Mouse (Mus musculus) spleen, adult 2 months (tissue): ENCODE measurements around the gene Cnot1. TPM values are rescaled to one million over a fixed set of nuclear protein-coding genes. Genes with fewer than 3 reads are reported as not detected.

Experiments used
- DNase-seq, 2 experiments: peaks; one replicate each; pipeline versions ENCODE4 v3.0.0 to v3.0.0-alpha.2; 2012 to 2021; ENCODE audit warnings: low spot score in 2 of 2, low read depth in 1 of 2
- H3K27ac ChIP-seq: fragments of 200-500 bp; 2 replicates; pipeline ENCODE4 v1.5.1; 2012; ENCODE audit warnings: low read length, inconsistent platforms; ENCODE audit not compliant: insufficient read depth
- H3K27me3 ChIP-seq: fragments of 200-500 bp; 2 replicates; pipeline ENCODE4 v1.6.1; 2012; ENCODE audit warnings: mild to moderate bottlenecking, moderate library complexity, low read length, inconsistent platforms; ENCODE audit not compliant: control insufficient read depth, insufficient read depth
- H3K36me3 ChIP-seq: fragments of 200-500 bp; 2 replicates; pipeline ENCODE4 v1.6.1; 2012; ENCODE audit warnings: mild to moderate bottlenecking, low read length, inconsistent platforms; ENCODE audit not compliant: control insufficient read depth, insufficient read depth
- H3K4me1 ChIP-seq: fragments of 200-500 bp; 2 replicates; pipeline ENCODE4 v1.6.1; 2011; ENCODE audit warnings: inconsistent platforms; ENCODE audit not compliant: control insufficient read depth, insufficient read depth, insufficient read length
- H3K4me3 ChIP-seq: fragments of 200-500 bp; 2 replicates; pipeline ENCODE4 v1.5.1; 2011; ENCODE audit warnings: mild to moderate bottlenecking, inconsistent platforms; ENCODE audit not compliant: insufficient read depth, insufficient read length; ENCODE audit errors: extremely low read depth
- CTCF ChIP-seq: fragments of 200-500 bp; IDR thresholded peaks from 2 replicates; pipeline ENCODE4 v1.5.1; 2011; ENCODE audit warnings: mild to moderate bottlenecking, inconsistent platforms; ENCODE audit not compliant: insufficient read depth, insufficient read length, insufficient replicate concordance; ENCODE audit errors: extremely low read depth
- POLR2A ChIP-seq: fragments of 200-500 bp; IDR thresholded peaks from 2 replicates; pipeline ENCODE4 v1.6.1; 2011; ENCODE audit warnings: low read depth, low read length, inconsistent platforms
- WGBS: fragments of 180-500 bp; shearing (Covaris S2); methylation state at CpG from one replicate; pipeline ENCODE4 v1.1.7; 2018; 5-methylcytosine and 5-hydroxymethylcytosine counted together
- polyA plus RNA-seq: library from polyadenylated mRNA; depleted of rRNA; stranded (reverse); fragments of >200 nt; gene quantifications from 2 replicates; pipeline ENCODE4 v1.2.3, GENCODE M21; 2012

Cnot1 gene
- polyA plus RNA-seq, 1 experiment, result 68.2 TPM

DNA sequence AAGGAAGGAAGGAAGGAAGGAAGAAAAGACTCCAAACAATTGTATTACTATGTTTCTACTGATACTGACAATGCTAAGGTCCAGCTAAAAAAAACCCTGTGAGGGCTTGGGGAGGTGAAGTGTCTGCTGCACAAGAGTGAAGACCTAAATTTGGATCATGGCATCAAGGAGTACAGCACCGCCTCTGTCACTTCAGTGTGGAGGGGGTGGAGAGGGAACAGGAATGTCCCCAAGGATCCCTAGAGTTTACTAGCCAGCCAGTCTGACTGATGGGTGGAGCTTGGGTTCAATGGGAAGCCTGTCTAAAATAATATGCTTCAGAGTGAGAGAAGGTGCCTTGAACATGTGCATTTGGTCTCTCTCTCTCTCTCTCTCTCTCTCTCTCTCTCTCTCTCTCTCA is 10.9 kb upstream of the Cnot1 start:
- TF ChIP-seq POLR2A (no peak), CTCF (no peak)
- H3K4me1 ChIP-seq, result no peaks in the 10 kb centered on the region; the same call in 1 of the 2 replicates
- H3K27ac ChIP-seq, result no peak overlapping the region
- DNase-seq, result no peak
- WGBS, result 77% methylated on average over 1 of the region's 1 CpGs
- H3K36me3 ChIP-seq, result no peaks in the 10 kb centered on the region
- H3K27me3 ChIP-seq, result no peaks in the 10 kb centered on the region
- no peak overlapping the region for H3K4me3 ChIP-seq

DNA sequence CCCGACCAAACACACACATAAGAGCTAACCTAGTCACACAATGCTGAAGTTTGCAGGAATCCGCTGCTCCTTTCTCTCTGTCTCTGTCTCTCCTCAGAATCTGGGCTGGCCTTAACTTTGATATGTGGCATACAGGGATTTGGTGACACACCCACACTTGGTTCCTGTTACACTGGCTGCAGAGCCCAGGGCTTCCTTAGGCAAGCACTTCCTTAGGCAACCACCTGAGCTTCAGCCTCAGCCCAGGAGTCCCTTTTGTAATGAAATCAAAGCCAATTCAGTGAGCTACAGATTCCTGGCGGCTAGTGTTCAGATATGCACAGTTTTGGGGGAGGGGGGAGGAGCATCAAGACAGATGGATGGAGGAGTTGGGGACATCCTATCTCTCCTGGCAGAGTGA is 10.3 kb upstream of the Cnot1 start:
- Histone ChIP-seq H3K4me1 (no peaks in the 10 kb centered on the region; the same call in 1 of the 2 replicates), H3K27ac (no peak overlapping the region), H3K27me3 (no peaks in the 10 kb centered on the region), H3K36me3 (no peaks in the 10 kb centered on the region), H3K4me3 (no peak overlapping the region)
- WGBS, result 86% methylated on average over 3 of the region's 3 CpGs
- DNase-seq, result no peak
- TF ChIP-seq CTCF, result no peak
- TF ChIP-seq POLR2A, result no peak

DNA sequence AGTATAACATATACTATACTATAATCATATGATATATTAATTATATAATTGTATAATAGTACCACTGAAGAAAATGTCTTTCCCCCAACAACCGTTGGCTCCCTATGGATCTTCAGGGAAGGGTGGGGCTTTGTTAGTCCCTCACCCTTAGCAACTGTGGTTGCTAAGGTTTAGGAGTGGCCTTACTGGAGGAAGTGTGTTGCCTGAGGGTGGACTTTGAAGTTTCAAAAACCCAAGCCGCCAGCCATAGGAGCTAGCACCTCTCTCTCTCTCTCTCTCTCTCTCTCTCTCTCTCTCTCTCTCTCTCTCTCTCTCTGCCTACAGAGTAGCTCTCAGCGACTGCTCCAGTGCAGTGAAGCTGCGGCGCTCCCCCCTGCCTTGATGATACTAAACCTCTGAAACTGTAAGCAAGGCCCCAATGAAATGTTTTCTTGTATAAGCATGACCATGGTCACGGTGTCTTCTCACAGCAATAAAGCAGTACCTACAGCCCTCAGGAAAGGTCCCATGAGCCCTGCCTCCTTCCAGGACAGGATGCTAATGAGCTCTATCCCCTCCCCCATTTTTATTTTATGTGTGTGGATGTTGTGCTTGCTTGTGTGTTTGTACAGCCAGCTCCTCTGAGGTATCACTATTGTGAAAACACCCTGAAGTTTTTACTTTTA is 8.9 kb upstream of the Cnot1 start:
- no peak for DNase-seq
- Histone ChIP-seq H3K27me3 (no peaks in the 10 kb centered on the region), H3K4me3 (no peak overlapping the region), H3K27ac (no peak overlapping the region), H3K4me1 (no peaks in the 10 kb centered on the region; the same call in 1 of the 2 replicates), H3K36me3 (no peaks in the 10 kb centered on the region)
- no peak for TF ChIP-seq POLR2A
- TF ChIP-seq CTCF, result no peak
- 86% methylated on average over 6 of the region's 6 CpGs for WGBS

DNA sequence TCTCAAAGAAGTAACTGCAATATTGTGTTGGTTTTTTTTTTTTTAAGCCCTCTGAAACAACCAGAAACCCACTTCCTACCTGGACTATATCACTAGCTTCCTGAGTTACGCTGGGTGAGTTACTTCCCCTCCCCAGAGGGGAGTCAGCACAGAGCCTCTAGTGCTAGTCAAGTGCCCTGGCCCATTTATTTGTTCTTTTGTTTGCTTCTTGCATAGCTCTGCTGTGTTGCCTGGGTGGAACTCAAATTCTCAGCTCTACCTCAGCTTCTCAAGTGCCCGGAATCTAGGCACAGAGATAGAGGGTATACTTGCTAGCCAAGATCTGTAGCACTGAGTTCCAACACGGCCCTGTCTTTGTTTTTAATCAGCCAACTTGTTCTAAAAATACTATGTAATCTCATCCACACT is 2.9 kb upstream of the Cnot1 start:
- Histone ChIP-seq H3K4me1 (peaks cover 6% of the 10 kb centered on the region), H3K27me3 (no peaks in the 10 kb centered on the region), H3K27ac (peak overlapping the region; percentile 31), H3K36me3 (no peaks in the 10 kb centered on the region), H3K4me3 (no peak overlapping the region)
- WGBS, result 20% methylated on average over 3 of the region's 3 CpGs
- TF ChIP-seq POLR2A (no peak), CTCF (no peak)
- peak in 1 of 2 experiments; percentile 23 for DNase-seq

DNA sequence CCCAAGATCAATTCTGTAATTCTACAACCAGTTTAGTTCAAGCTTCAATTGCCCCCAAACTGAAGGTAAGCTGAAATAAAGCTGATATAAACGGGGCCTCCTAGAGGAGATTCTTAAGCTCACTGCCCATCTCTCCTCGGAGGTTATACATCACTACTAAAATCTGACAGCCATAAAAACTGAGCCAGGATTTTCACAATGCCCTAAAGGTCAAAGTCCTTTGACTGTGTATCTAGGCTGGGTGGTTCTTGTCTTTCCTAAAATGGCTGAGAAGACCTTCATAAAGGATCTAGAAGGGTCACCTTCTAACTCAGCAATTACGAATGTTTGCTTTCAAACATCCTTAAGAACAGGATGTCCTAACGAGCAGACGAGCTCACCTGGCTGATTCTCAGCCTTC is 1.9 kb upstream of the Cnot1 start:
- WGBS, result 88% methylated on average over 5 of the region's 5 CpGs
- H3K4me1 ChIP-seq, result peaks cover 8% of the 10 kb centered on the region
- DNase-seq, result no peak
- no peak overlapping the region for H3K27ac ChIP-seq
- H3K27me3 ChIP-seq, result no peaks in the 10 kb centered on the region
- no peak overlapping the region for H3K4me3 ChIP-seq
- TF ChIP-seq POLR2A (no peak), CTCF (no peak)
- H3K36me3 ChIP-seq, result no peaks in the 10 kb centered on the region

DNA sequence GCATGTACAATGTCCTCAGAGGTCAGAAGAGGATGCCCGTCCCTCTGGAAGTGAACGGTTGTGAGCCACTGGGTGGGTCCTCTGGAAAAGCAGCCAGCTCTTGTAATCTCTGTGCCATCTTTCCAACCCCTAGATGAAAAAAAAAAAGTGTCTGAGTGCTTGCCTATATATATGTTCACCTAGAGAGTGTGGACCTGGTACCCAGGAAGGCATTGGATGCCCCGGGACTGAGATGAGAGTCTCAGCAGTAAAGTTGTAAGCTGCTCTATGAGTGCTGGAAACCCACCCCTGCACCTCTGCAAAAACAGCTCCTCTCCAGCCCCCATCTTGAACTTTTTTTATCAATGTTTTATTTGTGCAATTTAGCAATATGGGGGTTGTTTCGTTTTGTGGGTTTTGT is 1.4 kb upstream of the Cnot1 start:
- no peaks in the 10 kb centered on the region for H3K27me3 ChIP-seq
- no peaks in the 10 kb centered on the region for H3K36me3 ChIP-seq
- no peak overlapping the region for H3K4me3 ChIP-seq
- TF ChIP-seq CTCF (no peak), POLR2A (no peak)
- 89% methylated on average over 4 of the region's 4 CpGs for WGBS
- peaks cover 8% of the 10 kb centered on the region for H3K4me1 ChIP-seq
- DNase-seq, result no peak
- no peak overlapping the region for H3K27ac ChIP-seq

DNA sequence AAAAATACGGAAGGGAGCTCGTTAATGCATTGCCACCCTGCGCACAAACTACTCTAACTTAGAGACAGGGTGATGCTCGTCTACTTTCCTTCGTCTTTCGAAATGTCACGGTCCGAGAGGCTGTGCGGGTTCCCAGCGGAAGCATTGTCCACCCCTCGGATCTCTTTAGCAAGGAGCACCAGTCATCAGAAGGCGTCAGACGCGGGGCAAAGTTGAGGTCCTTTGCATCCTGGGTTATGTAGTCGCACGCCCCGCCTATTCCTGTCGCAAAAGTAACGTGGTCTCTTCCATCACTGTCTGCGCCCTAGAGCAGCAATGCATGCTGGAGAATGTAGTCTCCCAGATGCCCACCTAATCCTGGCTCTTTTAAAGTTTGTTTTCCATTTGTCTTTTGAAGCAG is 597 bp upstream of the Cnot1 start:
- peak overlapping the region; percentile 73 for H3K4me3 ChIP-seq
- WGBS, result under 1% methylated on average over 20 of the region's 20 CpGs
- no peaks in the 10 kb centered on the region for H3K36me3 ChIP-seq
- H3K27ac ChIP-seq, result peak overlapping the region; percentile 91
- peak; percentile 87 to 92 for DNase-seq
- no peak for TF ChIP-seq CTCF
- peak; percentile 42; the same call in 1 of the 2 replicates for TF ChIP-seq POLR2A
- no peaks in the 10 kb centered on the region for H3K27me3 ChIP-seq
- peaks cover 8% of the 10 kb centered on the region for H3K4me1 ChIP-seq
